In the genomic region with DNA sequence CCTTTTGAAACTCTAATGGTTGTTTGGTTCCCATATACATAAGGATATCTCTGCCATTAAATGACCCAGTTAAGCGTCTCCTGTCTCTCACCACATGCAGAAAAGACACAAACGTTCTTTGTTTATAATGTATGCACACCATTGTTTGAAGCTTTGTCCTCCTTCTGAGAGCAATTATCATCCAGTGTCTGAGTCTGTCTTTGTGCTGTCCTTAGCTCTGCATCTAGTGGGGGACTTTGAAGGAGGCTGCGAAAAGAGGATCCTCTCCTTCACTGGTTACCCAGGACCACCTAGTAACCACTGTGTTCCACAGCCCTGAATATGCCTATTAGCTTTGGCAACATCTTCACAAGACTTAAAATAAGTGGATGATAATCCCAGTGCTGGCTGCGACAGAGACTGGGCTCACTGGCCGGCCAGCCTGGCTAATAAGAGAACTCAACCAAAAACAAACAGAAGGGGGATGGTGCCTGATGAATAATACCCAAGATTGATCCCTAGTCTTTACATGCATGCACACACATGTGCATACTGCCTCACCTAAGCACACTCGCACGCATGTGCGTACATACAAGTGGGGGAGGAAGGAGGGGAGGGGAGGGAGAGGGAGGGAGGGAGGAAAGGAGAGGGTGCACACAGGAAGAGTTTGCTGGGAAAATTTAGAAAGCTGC, we compare ENCODE assay signal across 23 mouse cellular contexts.
A peak's percentile ranks its signal among the peaks of the same experiment; 100 is the strongest.
DNase-seq lines count a peak whose midpoint lies in the region; ATAC-seq lines count a peak whose summit lies in the region.
"Had no signal": no experiment of that assay in that cellular context is flagged by ENCODE, and none has a peak within 500 bp of the region (broad histone marks: within the 10 kb centered on the region; RNA-seq: fewer than 3 reads in every experiment).

No protein-coding gene starts in this region.

- H3K36me3 ChIP-seq in hindbrain, embryonic 10.5 days = no peaks in the 10 kb centered on the region
- no peaks in the 10 kb centered on the region for H3K36me3 ChIP-seq in hindbrain, embryonic 14.5 days (replicated peaks; ENCODE audit: control insufficient read depth, insufficient read depth)
- no peaks in the 10 kb centered on the region for H3K36me3 ChIP-seq in forebrain, embryonic 14.5 days (ENCODE audit: control insufficient read depth, insufficient read depth, low read length)
- H3K36me3 ChIP-seq in liver, embryonic 12.5 days = no peaks in the 10 kb centered on the region
- H3K36me3 ChIP-seq: embryonic facial prominence, embryonic 12.5 days; G1E; heart, embryonic 13.5 days; limb, embryonic 12.5 days had no signal

- H3K4me2 ChIP-seq in hindbrain, embryonic 14.5 days (replicated peaks) = no peak overlapping the region
- H3K4me2 ChIP-seq in forebrain, embryonic 14.5 days (ENCODE audit: low read length) = no peak overlapping the region
- no peak overlapping the region for H3K4me2 ChIP-seq in liver, embryonic 12.5 days
- H3K4me2 ChIP-seq: embryonic facial prominence, embryonic 12.5 days; heart, embryonic 13.5 days; limb, embryonic 12.5 days; liver, embryonic 11.5 days had no signal

- intact Hi-C loops in heart, postnatal 10 days (cut with DNase I) = no loop called here

- H3K9ac ChIP-seq in hindbrain, embryonic 14.5 days = no peak overlapping the region
- no peak overlapping the region for H3K9ac ChIP-seq in forebrain, embryonic 14.5 days (ENCODE audit: low read length)
- H3K9ac ChIP-seq in liver, embryonic 12.5 days = no peak overlapping the region
- H3K9ac ChIP-seq: embryonic facial prominence, embryonic 12.5 days; heart, embryonic 13.5 days; limb, embryonic 12.5 days had no signal

- peak; percentile 16 for DNase-seq in hindbrain, embryonic 10.5 days (ENCODE audit: low spot score)
- no peak for DNase-seq in hindbrain, embryonic 14.5 days (ENCODE audit: low spot score)
- DNase-seq in Muller cell, postnatal 12 days (ENCODE audit: inconsistent ontology term) = peak; percentile 11
- peak; percentile 22 for DNase-seq in embryo, embryonic 11 days
- DNase-seq in forebrain, embryonic 14.5 days (ENCODE audit: low spot score) = peak; percentile 32
- DNase-seq in heart, postnatal 10 days = no peak
- no peak for DNase-seq in gastrocnemius, postnatal 25 days
- DNase-seq: adrenal gland, adult 2 months; cerebellum, adult 2 months; cerebellum, postnatal 36 days; heart, adult 11 months; kidney, postnatal 36 days; lung, adult 18-20 months; right cerebral cortex, postnatal 14 days had no signal

- no peaks in the 10 kb centered on the region for H3K9me3 ChIP-seq in hindbrain, embryonic 10.5 days
- no peaks in the 10 kb centered on the region for H3K9me3 ChIP-seq in hindbrain, embryonic 14.5 days (ENCODE audit: control insufficient read depth, low read length)
- no peaks in the 10 kb centered on the region for H3K9me3 ChIP-seq in forebrain, embryonic 14.5 days (replicated peaks; ENCODE audit: control insufficient read depth, low read length)
- no peaks in the 10 kb centered on the region for H3K9me3 ChIP-seq in liver, embryonic 12.5 days (replicated peaks)
- H3K9me3 ChIP-seq: embryonic facial prominence, embryonic 12.5 days; heart, embryonic 13.5 days; limb, embryonic 12.5 days had no signal

- H3K27ac ChIP-seq in hindbrain, embryonic 10.5 days = peak overlapping the region; percentile 93
- no peak overlapping the region for H3K27ac ChIP-seq in hindbrain, embryonic 14.5 days
- H3K27ac ChIP-seq in forebrain, embryonic 14.5 days (ENCODE audit: low read depth, low read length) = no peak overlapping the region
- no peak overlapping the region for H3K27ac ChIP-seq in liver, embryonic 12.5 days
- H3K27ac ChIP-seq: embryonic facial prominence, embryonic 12.5 days; heart, embryonic 13.5 days; limb, embryonic 12.5 days had no signal

- WGBS in hindbrain, embryonic 10.5 days = 26% methylated on average over 8 of the region's 8 CpGs
- 25% methylated on average over 8 of the region's 8 CpGs for WGBS in hindbrain, embryonic 14.5 days
- 30% methylated on average over 8 of the region's 8 CpGs for WGBS in forebrain, embryonic 14.5 days
- 66% methylated on average over 8 of the region's 8 CpGs for WGBS in liver, embryonic 12.5 days (ENCODE audit: insufficient replicate concordance)

- no peak overlapping the region for H3K4me3 ChIP-seq in hindbrain, embryonic 10.5 days
- no peak overlapping the region for H3K4me3 ChIP-seq in hindbrain, embryonic 14.5 days (replicated peaks; ENCODE audit: low read length)
- H3K4me3 ChIP-seq in forebrain, embryonic 14.5 days (ENCODE audit: low read depth, low read length) = no peak overlapping the region
- H3K4me3 ChIP-seq in liver, embryonic 12.5 days = no peak overlapping the region
- H3K4me3 ChIP-seq: embryonic facial prominence, embryonic 12.5 days; erythroblast, embryonic 14.5 days; heart, embryonic 13.5 days; limb, embryonic 12.5 days had no signal

- 0 out of 2 replicates have a peak, but pooled peaks cover 5% of the 10 kb centered on the region for H3K27me3 ChIP-seq in hindbrain, embryonic 10.5 days (ENCODE audit: insufficient read depth, poor library complexity, severe bottlenecking)
- no peaks in the 10 kb centered on the region for H3K27me3 ChIP-seq in hindbrain, embryonic 14.5 days (ENCODE audit: control insufficient read depth, insufficient read depth, low read length)
- no peaks in the 10 kb centered on the region for H3K27me3 ChIP-seq in forebrain, embryonic 14.5 days (replicated peaks; ENCODE audit: control insufficient read depth, insufficient read depth, low read length)
- H3K27me3 ChIP-seq in liver, embryonic 12.5 days (replicated peaks) = no peaks in the 10 kb centered on the region
- H3K27me3 ChIP-seq: CH12.LX; embryonic facial prominence, embryonic 12.5 days; heart, embryonic 13.5 days had no signal

- H3K4me1 ChIP-seq in hindbrain, embryonic 10.5 days (replicated peaks) = peaks cover 75% of the 10 kb centered on the region
- H3K4me1 ChIP-seq in hindbrain, embryonic 14.5 days (replicated peaks; ENCODE audit: control insufficient read depth, insufficient read depth, low read length) = peaks cover 15% of the 10 kb centered on the region
- peaks cover 19% of the 10 kb centered on the region; the same call in 1 of the 2 replicates for H3K4me1 ChIP-seq in forebrain, embryonic 14.5 days (ENCODE audit: control insufficient read depth, insufficient read depth, low read length)
- no peaks in the 10 kb centered on the region for H3K4me1 ChIP-seq in liver, embryonic 12.5 days
- H3K4me1 ChIP-seq: heart, embryonic 13.5 days had no signal

- ATAC-seq in hindbrain, embryonic 14.5 days (ENCODE audit: low FRiP score) = no peak
- ATAC-seq in forebrain, embryonic 14.5 days = peak; percentile 25; the same call in 1 of the 2 replicates
- no peak for ATAC-seq in liver, embryonic 12.5 days
- ATAC-seq: intestine, postnatal 0 days had no signal

Comparison
In these comparisons a context has a peak if more than half of its experiments do, and no peak if none do; other contexts are left out.
1. DNase-seq: peak in hindbrain, embryonic 10.5 days (single experiment), Muller cell, postnatal 12 days (single experiment), embryo, embryonic 11 days (single experiment) and forebrain, embryonic 14.5 days (single experiment); none in hindbrain, embryonic 14.5 days (single experiment), heart, postnatal 10 days (0 of 2) and gastrocnemius, postnatal 25 days (single experiment).